Mouse (Mus musculus): ENCODE results near the gene Ppm1g.

- TF ChIP-seq POLR2A (IDR thresholded peaks at IDR 0.05; ENCODE audit: insufficient read length, low read depth) (no peak), MAX (IDR thresholded peaks at IDR 0.05; ENCODE audit: low read depth) (no peak), TCF12 (IDR thresholded peaks at IDR 0.05; ENCODE audit: insufficient read depth, poor library complexity, severe bottlenecking) (no peak), E2F4 (IDR thresholded peaks at IDR 0.05; ENCODE audit: insufficient read depth) (no peak), CEBPB (IDR thresholded peaks at IDR 0.05; ENCODE audit: insufficient read depth, poor library complexity, severe bottlenecking) (no peak), USF1 (IDR thresholded peaks at IDR 0.05; ENCODE audit: low read depth) (no peak), POLR2AphosphoS2 (IDR thresholded peaks at IDR 0.05; ENCODE audit: insufficient read length, low read depth) (no peak), SRF (IDR thresholded peaks at IDR 0.05; ENCODE audit: control insufficient read depth, insufficient read length, low read depth) (no peak), MYOG (IDR thresholded peaks at IDR 0.05; ENCODE audit: control insufficient read depth in 1 of 3, insufficient read depth in 1 of 3, insufficient read length in 2 of 3, low read depth in 2 of 3) (no peak)
Measured at GRCm38 (mm10) chr5:31203866-31204265, 16.6 kb downstream of the Ppm1g start.

All from myocyte (in vitro differentiated cells).